Mouse (Mus musculus): ENCODE measurements around the gene Clstn1. TPM values are rescaled to one million over a fixed set of nuclear protein-coding genes. Genes with fewer than 3 reads are reported as not detected.
"Not testable (repeated sequence)": the region's sequence is repeated elsewhere in the genome, so short reads cannot be mapped to it uniquely, and the experiment has no call there.

The Clstn1 gene
- total and polyA plus RNA-seq, 2 experiments from 2014 or later, result 209 to 565 TPM

DNA sequence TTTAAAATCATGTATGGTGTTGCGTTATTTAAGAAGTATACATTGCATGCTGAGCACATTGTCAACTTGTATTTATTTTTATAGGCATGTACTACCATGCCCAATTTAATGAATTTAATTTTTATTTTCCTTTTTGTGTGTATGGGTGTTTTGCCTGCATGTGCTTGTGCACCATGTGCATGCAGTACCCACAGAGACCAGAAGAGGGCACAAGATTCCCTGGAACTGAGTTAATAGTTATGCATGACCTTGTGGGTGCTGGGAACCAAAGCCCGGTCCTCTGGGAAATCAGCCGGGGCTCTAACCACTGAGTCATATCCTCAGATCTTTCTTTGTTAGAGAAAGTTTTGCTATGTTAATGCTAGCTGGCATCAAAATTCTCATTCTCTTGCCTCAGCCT, 28.6 kb downstream of the Clstn1 start:
- peak; percentile 57 for TF ChIP-seq CTCF (IDR thresholded peaks at IDR 0.05)
- over 99% methylated on average over 3 of the region's 3 CpGs for WGBS
- Histone ChIP-seq H3K9me3 (ENCODE audit: low read length) (0 out of 2 replicates have a peak, but pooled peaks cover 2% of the 10 kb centered on the region), H3K4me1 (ENCODE audit: insufficient read depth, low read length) (no peaks in the 10 kb centered on the region), H3K9ac (replicated peaks; ENCODE audit: low read length, poor library complexity, severe bottlenecking) (no peak overlapping the region), H3K4me2 (ENCODE audit: low read depth, low read length, poor library complexity, severe bottlenecking) (no peak overlapping the region), H3K36me3 (ENCODE audit: insufficient read depth, low read length) (peaks cover 3% of the 10 kb centered on the region; the same call in 1 of the 2 replicates), H3K27me3 (ENCODE audit: insufficient read depth, low read length) (no peaks in the 10 kb centered on the region), H3K27ac (ENCODE audit: low read depth, low read length) (no peak overlapping the region), H3K4me3 (ENCODE audit: low read depth, low read length) (no peak overlapping the region)
- DNase-seq (ENCODE audit: low spot score) (no peak), ATAC-seq (ENCODE audit: low FRiP score) (no peak)

DNA sequence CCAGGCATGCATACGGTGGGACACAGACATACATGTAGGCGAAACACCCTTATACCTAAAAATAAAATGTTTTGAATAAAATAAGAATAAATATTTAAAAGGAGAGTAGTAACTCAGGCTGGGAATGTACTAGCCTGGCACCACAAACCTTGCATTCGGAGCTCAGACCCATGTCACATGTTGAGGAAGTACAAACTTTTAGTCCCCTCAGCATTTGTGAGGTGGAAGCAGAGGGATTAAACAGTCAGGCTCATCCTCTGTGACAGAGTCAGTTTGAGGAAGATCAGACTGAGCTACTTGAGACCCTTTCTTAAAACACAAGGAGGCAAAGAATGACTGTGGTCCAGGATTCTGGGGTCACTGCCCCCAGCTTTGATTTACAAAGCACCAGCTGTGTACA, 30.7 kb downstream of the Clstn1 start:
- not testable (repeated sequence) for H3K4me1 ChIP-seq (ENCODE audit: insufficient read depth, low read length); H3K9me3 ChIP-seq (ENCODE audit: low read length); H3K4me3 ChIP-seq (ENCODE audit: low read depth, low read length); H3K4me2 ChIP-seq (ENCODE audit: low read depth, low read length, poor library complexity, severe bottlenecking); ATAC-seq (ENCODE audit: low FRiP score); H3K36me3 ChIP-seq (ENCODE audit: insufficient read depth, low read length); H3K9ac ChIP-seq (replicated peaks; ENCODE audit: low read length, poor library complexity, severe bottlenecking); H3K27me3 ChIP-seq (ENCODE audit: insufficient read depth, low read length); H3K27ac ChIP-seq (ENCODE audit: low read depth, low read length); DNase-seq (ENCODE audit: low spot score)
- 95% methylated on average over 3 of the region's 3 CpGs for WGBS

DNA sequence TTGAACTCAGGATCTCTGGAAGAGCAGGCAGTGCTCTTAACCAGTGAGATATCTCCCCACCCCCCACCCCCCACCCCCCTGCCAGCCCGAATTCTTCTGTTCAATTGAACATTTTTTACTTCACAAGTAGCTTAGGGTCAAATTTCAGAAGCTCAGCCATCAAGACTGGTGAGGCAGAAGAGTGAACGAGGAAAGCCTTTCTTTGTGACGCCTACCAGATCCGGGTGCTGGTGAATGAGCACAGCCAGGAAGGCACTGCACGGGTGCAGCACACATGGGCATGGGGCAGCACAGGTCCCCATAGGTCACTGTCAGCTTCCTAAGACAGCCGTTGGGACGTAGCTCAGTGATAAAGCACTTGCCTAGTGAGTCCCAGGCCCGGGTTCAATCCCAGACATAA, 33.7 kb downstream of the Clstn1 start:
- no peak overlapping the region for H3K4me2 ChIP-seq (ENCODE audit: low read depth, low read length, poor library complexity, severe bottlenecking)
- peaks cover 3% of the 10 kb centered on the region; the same call in 1 of the 2 replicates for H3K36me3 ChIP-seq (ENCODE audit: insufficient read depth, low read length)
- H3K27ac ChIP-seq (ENCODE audit: low read depth, low read length), result no peak overlapping the region
- H3K9ac ChIP-seq (replicated peaks; ENCODE audit: low read length, poor library complexity, severe bottlenecking), result no peak overlapping the region
- WGBS, result 41% methylated on average over 8 of the region's 8 CpGs
- H3K9me3 ChIP-seq (ENCODE audit: low read length), result no peaks in the 10 kb centered on the region
- no peak overlapping the region for H3K4me3 ChIP-seq (ENCODE audit: low read depth, low read length)
- no peak for DNase-seq (ENCODE audit: low spot score)
- no peaks in the 10 kb centered on the region for H3K27me3 ChIP-seq (ENCODE audit: insufficient read depth, low read length)
- TF ChIP-seq CTCF (IDR thresholded peaks at IDR 0.05), result no peak
- H3K4me1 ChIP-seq (ENCODE audit: insufficient read depth, low read length), result no peaks in the 10 kb centered on the region
- no peak for ATAC-seq (ENCODE audit: low FRiP score)

DNA sequence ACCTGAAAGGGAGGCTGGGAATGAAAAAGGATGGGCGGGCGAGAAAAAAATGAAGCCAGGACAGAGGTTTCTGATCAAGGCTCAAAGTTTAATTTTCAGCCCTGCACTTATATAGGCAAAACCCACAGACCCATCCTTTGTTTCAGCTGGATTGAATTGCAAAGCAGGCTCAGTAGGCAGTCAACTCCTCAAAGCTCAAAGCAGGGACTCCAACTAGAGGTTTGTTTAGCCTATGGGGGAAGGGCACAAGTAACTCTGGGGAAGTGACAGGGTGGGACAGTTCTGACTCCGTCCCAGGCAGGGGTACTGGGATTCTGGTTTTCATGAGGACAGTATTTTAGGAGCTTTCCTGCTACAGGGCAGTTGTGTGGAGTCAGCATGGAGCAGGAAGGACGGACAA, 35.0 kb downstream of the Clstn1 start:
- H3K27ac ChIP-seq (ENCODE audit: low read depth, low read length), result no peak overlapping the region
- H3K4me3 ChIP-seq (ENCODE audit: low read depth, low read length), result no peak overlapping the region
- no peak for TF ChIP-seq CTCF (IDR thresholded peaks at IDR 0.05)
- no peak overlapping the region for H3K4me2 ChIP-seq (ENCODE audit: low read depth, low read length, poor library complexity, severe bottlenecking)
- peaks cover 2% of the 10 kb centered on the region; the same call in 1 of the 2 replicates for H3K36me3 ChIP-seq (ENCODE audit: insufficient read depth, low read length)
- 45% methylated on average over 4 of the region's 4 CpGs for WGBS
- no peak overlapping the region for H3K9ac ChIP-seq (replicated peaks; ENCODE audit: low read length, poor library complexity, severe bottlenecking)
- DNase-seq (ENCODE audit: low spot score) (no peak), ATAC-seq (ENCODE audit: low FRiP score) (no peak)
- H3K4me1 ChIP-seq (ENCODE audit: insufficient read depth, low read length), result no peaks in the 10 kb centered on the region
- no peaks in the 10 kb centered on the region for H3K9me3 ChIP-seq (ENCODE audit: low read length)
- no peaks in the 10 kb centered on the region for H3K27me3 ChIP-seq (ENCODE audit: insufficient read depth, low read length)

DNA sequence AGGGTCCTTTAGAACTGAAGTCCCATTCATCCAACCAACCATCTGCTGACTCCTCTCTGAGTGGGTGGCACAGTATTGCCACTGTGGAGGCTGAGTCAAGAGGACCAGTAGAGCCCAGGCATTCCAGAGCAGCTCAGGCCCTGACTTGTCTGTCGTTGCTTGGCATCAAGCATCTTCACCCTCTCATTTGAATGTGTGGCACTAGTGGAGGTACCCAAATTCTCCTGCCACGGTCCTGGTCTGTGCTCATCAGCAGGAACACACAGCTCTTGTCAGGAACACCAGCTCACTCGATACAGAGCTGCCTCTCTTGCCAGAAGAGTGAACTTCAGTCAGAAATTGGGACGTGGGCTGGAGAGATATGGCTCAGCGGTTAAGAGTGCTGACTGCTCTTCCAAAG, 37.4 kb downstream of the Clstn1 start:
- TF ChIP-seq CTCF (IDR thresholded peaks at IDR 0.05), result no peak
- no peak overlapping the region for H3K4me2 ChIP-seq (ENCODE audit: low read depth, low read length, poor library complexity, severe bottlenecking)
- no peak overlapping the region for H3K4me3 ChIP-seq (ENCODE audit: low read depth, low read length)
- H3K27me3 ChIP-seq (ENCODE audit: insufficient read depth, low read length), result no peaks in the 10 kb centered on the region
- H3K9ac ChIP-seq (replicated peaks; ENCODE audit: low read length, poor library complexity, severe bottlenecking), result no peak overlapping the region
- 83% methylated on average over 5 of the region's 5 CpGs for WGBS
- no peak for ATAC-seq (ENCODE audit: low FRiP score)
- no peaks in the 10 kb centered on the region for H3K9me3 ChIP-seq (ENCODE audit: low read length)
- no peak for DNase-seq (ENCODE audit: low spot score)
- H3K4me1 ChIP-seq (ENCODE audit: insufficient read depth, low read length), result no peaks in the 10 kb centered on the region
- H3K36me3 ChIP-seq (ENCODE audit: insufficient read depth, low read length), result peaks cover 3% of the 10 kb centered on the region; the same call in 1 of the 2 replicates
- no peak overlapping the region for H3K27ac ChIP-seq (ENCODE audit: low read depth, low read length)

DNA sequence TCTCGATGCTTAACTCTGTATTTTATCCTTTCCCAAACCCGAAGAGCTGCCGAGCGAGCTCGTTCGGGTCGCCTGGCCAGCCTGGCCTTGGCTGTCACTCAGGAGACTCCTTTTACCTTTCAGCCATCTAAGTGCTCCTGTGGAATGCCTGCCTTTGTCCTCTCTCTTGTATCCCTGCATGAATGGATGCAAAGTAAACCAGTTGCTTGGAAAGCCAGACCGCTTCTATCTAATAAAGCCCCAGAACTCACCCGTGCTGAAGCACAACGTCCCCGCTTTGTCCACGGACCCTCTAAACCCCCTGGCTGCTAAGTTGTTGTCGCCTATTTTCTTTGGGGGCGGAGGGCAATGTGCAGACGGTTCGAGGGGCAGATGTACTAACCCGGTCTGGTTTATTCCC, 40.5 kb downstream of the Clstn1 start:
- Histone ChIP-seq H3K4me3 (ENCODE audit: low read depth, low read length) (no peak overlapping the region), H3K9ac (replicated peaks; ENCODE audit: low read length, poor library complexity, severe bottlenecking) (no peak overlapping the region), H3K9me3 (ENCODE audit: low read length) (no peaks in the 10 kb centered on the region), H3K4me1 (ENCODE audit: insufficient read depth, low read length) (no peaks in the 10 kb centered on the region), H3K27ac (ENCODE audit: low read depth, low read length) (no peak overlapping the region), H3K27me3 (ENCODE audit: insufficient read depth, low read length) (no peaks in the 10 kb centered on the region), H3K4me2 (ENCODE audit: low read depth, low read length, poor library complexity, severe bottlenecking) (no peak overlapping the region), H3K36me3 (ENCODE audit: insufficient read depth, low read length) (peaks cover 18% of the 10 kb centered on the region)
- WGBS, result 43% methylated on average over 17 of the region's 17 CpGs
- DNase-seq (ENCODE audit: low spot score) (no peak), ATAC-seq (ENCODE audit: low FRiP score) (no peak)
- TF ChIP-seq CTCF (IDR thresholded peaks at IDR 0.05), result no peak

Data from midbrain, postnatal 0 days (tissue).